ENCODE assay signal across 10 mouse cellular contexts in genomic region chr17:29384850-29385438, GRCm38 (mm10). TPM values are rescaled to one million over a fixed set of nuclear protein-coding genes. Genes with fewer than 3 reads are reported as not detected.
DNase-seq lines count a peak whose midpoint lies in the region; ATAC-seq and TF ChIP-seq lines count a peak whose summit lies in the region.
"Had no signal": no experiment of that assay in that cellular context is flagged by ENCODE, and none has a peak within 500 bp of the region (broad histone marks: within the 10 kb centered on the region; RNA-seq: fewer than 3 reads in every experiment).

No protein-coding gene starts in this region.

- H3K9ac ChIP-seq in liver, adult 2 months (ENCODE audit: low read depth, low read length) = no peak overlapping the region
- no peak overlapping the region for H3K9ac ChIP-seq in stomach, embryonic 16.5 days (ENCODE audit: low read length)
- H3K9ac ChIP-seq: midbrain, embryonic 12.5 days had no signal

- no peak overlapping the region for H3K4me2 ChIP-seq in stomach, embryonic 16.5 days (ENCODE audit: low read depth, low read length)
- H3K4me2 ChIP-seq: midbrain, embryonic 12.5 days had no signal

- TF ChIP-seq CTCF in gastrocnemius, adult 2 months (IDR thresholded peaks at IDR 0.05) = no peak
- TF ChIP-seq CTCF in liver, adult 2 months (IDR thresholded peaks at IDR 0.05; ENCODE audit: low read depth, low read length) = no peak

- H3K36me3 ChIP-seq in liver, adult 2 months (ENCODE audit: control insufficient read depth, insufficient read depth, low read length) = no peaks in the 10 kb centered on the region
- H3K36me3 ChIP-seq in stomach, embryonic 16.5 days (ENCODE audit: control insufficient read depth, insufficient read depth, low read length) = no peaks in the 10 kb centered on the region
- H3K36me3 ChIP-seq: midbrain, embryonic 12.5 days had no signal

- no peaks in the 10 kb centered on the region for H3K27me3 ChIP-seq in liver, adult 2 months (ENCODE audit: control insufficient read depth, insufficient read depth, low read length)
- no peaks in the 10 kb centered on the region for H3K27me3 ChIP-seq in stomach, embryonic 16.5 days (ENCODE audit: control insufficient read depth, insufficient read depth, low read length)
- H3K27me3 ChIP-seq: midbrain, embryonic 12.5 days had no signal

- peaks cover 12% of the 10 kb centered on the region for H3K4me1 ChIP-seq in liver, adult 2 months (ENCODE audit: control insufficient read depth, insufficient read depth, low read length)
- H3K4me1 ChIP-seq in stomach, embryonic 16.5 days (ENCODE audit: control insufficient read depth, insufficient read depth, low read length) = no peaks in the 10 kb centered on the region

- no peak overlapping the region for H3K4me3 ChIP-seq in gastrocnemius, adult 2 months
- no peak overlapping the region for H3K4me3 ChIP-seq in liver, adult 2 months (ENCODE audit: insufficient read depth, low read depth, low read length)
- H3K4me3 ChIP-seq in stomach, embryonic 16.5 days (replicated peaks; ENCODE audit: low read length) = no peak overlapping the region
- H3K4me3 ChIP-seq: midbrain, embryonic 12.5 days had no signal

- WGBS in liver, adult 2 months = 15% methylated on average over 5 of the region's 5 CpGs
- 37% methylated on average over 5 of the region's 5 CpGs for WGBS in stomach, embryonic 16.5 days

- no peak for TF ChIP-seq POLR2A in liver, adult 2 months (IDR thresholded peaks at IDR 0.05; ENCODE audit: extremely low read depth, insufficient read depth, low read length)

- intact Hi-C loops in gastrocnemius, adult 2 months (cut with DNase I) = no loop called here

- no peaks in the 10 kb centered on the region for H3K79me2 ChIP-seq in liver, adult 2 months (ENCODE audit: control insufficient read depth, insufficient read depth, low read length)

- ATAC-seq in stomach, embryonic 16.5 days (ENCODE audit: insufficient read depth, low FRiP score) = peak; percentile 45; the same call in 1 of the 2 replicates

- no peaks in the 10 kb centered on the region for H3K9me3 ChIP-seq in stomach, embryonic 16.5 days (replicated peaks; ENCODE audit: control insufficient read depth, low read length)
- H3K9me3 ChIP-seq: midbrain, embryonic 12.5 days had no signal

- peak; percentile 27 for DNase-seq in retina, postnatal 1 day
- DNase-seq in retina, embryonic 14.5 days (ENCODE audit: low spot score) = no peak
- peak; percentile 87 for DNase-seq in gastrocnemius, adult 2 months
- DNase-seq in liver, adult 2 months (ENCODE audit: extremely low read depth, low read depth, low spot score) = peak; percentile 95
- DNase-seq in embryo, embryonic 10 days (ENCODE audit: low spot score) = no peak
- DNase-seq in thymus, postnatal 10 days (ENCODE audit: low spot score in 2 of 2) = no peak
- DNase-seq in left cerebral cortex, adult 11 months (ENCODE audit: low spot score) = no peak
- DNase-seq: cerebellum, adult 2 months had no signal

- H3K27ac ChIP-seq in gastrocnemius, adult 2 months = peak overlapping the region; percentile 49
- H3K27ac ChIP-seq in liver, adult 2 months (replicated peaks; ENCODE audit: insufficient read depth, low read depth, low read length) = peak overlapping the region; percentile 71
- H3K27ac ChIP-seq in stomach, embryonic 16.5 days (ENCODE audit: low read length) = no peak overlapping the region
- H3K27ac ChIP-seq: midbrain, embryonic 12.5 days had no signal

RNA-seq across cellular contexts. Expression of gene Fgd2, which starts 24.2 kb away (rescaled TPM):
- 1 to 10 TPM in 1 of 2 experiments, under 1 TPM in 1; 0.74 to 1.1 TPM for total RNA-seq in gastrocnemius, adult 2 months (2021)
- 7.6 and 8.9 TPM in 2 replicates for total RNA-seq in liver, adult 2 months (2014; rRNA removed)
- polyA plus RNA-seq in liver, adult 2 months (2012; rRNA removed) = 4.0 and 8.8 TPM in 2 replicates
- 12.1 and 13.1 TPM in 2 replicates for polyA plus RNA-seq in stomach, embryonic 16.5 days (2015; fragmentation: Nextera tagmentation; extraction: Ambion mirVana)

RNA-seq across cellular contexts. Expression of gene Mtch1, which starts 37.2 kb away (rescaled TPM):
- 100 to 1,000 TPM in 1 of 2 experiments, 10 to 100 TPM in 1; 78.5 to 109 TPM for total RNA-seq in gastrocnemius, adult 2 months (2021)
- 82.7 and 93.8 TPM in 2 replicates for total RNA-seq in liver, adult 2 months (2014; rRNA removed)
- 136 and 143 TPM in 2 replicates for polyA plus RNA-seq in liver, adult 2 months (2012; rRNA removed)
- 91.7 and 102 TPM in 2 replicates for polyA plus RNA-seq in stomach, embryonic 16.5 days (2015; fragmentation: Nextera tagmentation; extraction: Ambion mirVana)

Comparison
In these comparisons a context has a peak if more than half of its experiments do, and no peak if none do; other contexts are left out.
1. DNase-seq: peak in retina, postnatal 1 day (single experiment), gastrocnemius, adult 2 months (single experiment) and liver, adult 2 months (single experiment); none in retina, embryonic 14.5 days (single experiment), embryo, embryonic 10 days (single experiment), thymus, postnatal 10 days (0 of 2) and left cerebral cortex, adult 11 months (single experiment).